Mouse (Mus musculus) myocyte (in vitro differentiated cells): ENCODE results near the gene Lrp5. TPM values are rescaled to one million over a fixed set of nuclear protein-coding genes. Genes with fewer than 3 reads are reported as not detected.

ENCODE experiments used
- H3K27me3 ChIP-seq: one replicate; pipeline ENCODE4 v1.6.1; 2011; ENCODE audit not compliant: control insufficient read depth, insufficient read depth, insufficient read length
- H3K36me3 ChIP-seq: one replicate; pipeline ENCODE4 v1.6.1; 2011; ENCODE audit not compliant: control insufficient read depth, insufficient read depth
- H3K4me2 ChIP-seq: one replicate; pipeline ENCODE4 v1.6.1; 2011; ENCODE audit warnings: low read depth, control low read depth
- H3K4me3 ChIP-seq: one replicate; pipeline ENCODE4 v1.5.1; 2011; ENCODE audit warnings: mild to moderate bottlenecking, control low read depth, moderate library complexity
- H3K79me2 ChIP-seq: one replicate; pipeline ENCODE4 v1.6.1; 2011; ENCODE audit not compliant: control insufficient read depth, insufficient read depth
- H3ac ChIP-seq: one replicate; pipeline ENCODE4 v1.6.1; 2011; ENCODE audit not compliant: control insufficient read depth, insufficient read length
- CEBPB ChIP-seq: IDR thresholded peaks from 2 replicates; pipeline ENCODE4 v1.6.1; 2011; ENCODE audit warnings: mild to moderate bottlenecking, moderate library complexity; ENCODE audit not compliant: poor library complexity, insufficient read depth, severe bottlenecking
- E2F4 ChIP-seq: IDR thresholded peaks from one replicate; pipeline ENCODE4 v1.6.1; 2011; ENCODE audit warnings: mild to moderate bottlenecking, control low read depth, moderate library complexity; ENCODE audit not compliant: insufficient read depth
- MAX ChIP-seq: IDR thresholded peaks from one replicate; pipeline ENCODE4 v1.6.1; 2011; ENCODE audit warnings: low read depth, mild to moderate bottlenecking, control low read depth
- MYOD1 ChIP-seq, 3 experiments: IDR thresholded peaks; one replicate each; pipeline ENCODE4 v1.6.1; 2011; ENCODE audit warnings: control low read depth in 2 of 3, low read depth in 2 of 3, mild to moderate bottlenecking in 2 of 3, moderate library complexity in 1 of 3; ENCODE audit not compliant: insufficient read length in 2 of 3, control insufficient read depth in 1 of 3
- MYOG ChIP-seq, 3 experiments: IDR thresholded peaks; one replicate each; pipeline ENCODE4 v1.6.1; 2011; ENCODE audit warnings: control low read depth in 2 of 3, low read depth in 2 of 3, mild to moderate bottlenecking in 2 of 3; ENCODE audit not compliant: insufficient read length in 2 of 3, control insufficient read depth in 1 of 3, insufficient read depth in 1 of 3
- POLR2A ChIP-seq: IDR thresholded peaks from one replicate; pipeline ENCODE4 v1.6.1; 2011; ENCODE audit warnings: low read depth, mild to moderate bottlenecking, control low read depth, moderate library complexity; ENCODE audit not compliant: insufficient read length
- POLR2AphosphoS2 ChIP-seq: IDR thresholded peaks from one replicate; pipeline ENCODE4 v1.6.1; 2011; ENCODE audit warnings: low read depth, control low read depth; ENCODE audit not compliant: insufficient read length
- REST ChIP-seq: IDR thresholded peaks from one replicate; pipeline ENCODE4 v1.6.1; 2011; ENCODE audit warnings: mild to moderate bottlenecking, control low read depth, moderate library complexity; ENCODE audit not compliant: insufficient read depth, insufficient read length
- SRF ChIP-seq: IDR thresholded peaks from one replicate; pipeline ENCODE4 v1.6.1; 2011; ENCODE audit warnings: low read depth; ENCODE audit not compliant: control insufficient read depth, insufficient read length
- TCF12 ChIP-seq: IDR thresholded peaks from one replicate; pipeline ENCODE4 v1.6.1; 2011; ENCODE audit warnings: mild to moderate bottlenecking, control low read depth; ENCODE audit not compliant: poor library complexity, insufficient read depth, severe bottlenecking
- TCF3 ChIP-seq: IDR thresholded peaks from one replicate; pipeline ENCODE4 v1.6.1; 2011; ENCODE audit warnings: low read depth, control low read depth; ENCODE audit not compliant: insufficient read length
- USF1 ChIP-seq: IDR thresholded peaks from one replicate; pipeline ENCODE4 v1.6.1; 2011; ENCODE audit warnings: low read depth, mild to moderate bottlenecking, control low read depth, moderate library complexity
- polyA plus RNA-seq: library from polyadenylated mRNA; unstranded; fragments of >200 nt; fragmentation: generic; extraction: Trizol; gene quantifications from one replicate; pipeline ENCODE4 v1.2.1, GENCODE M21; 2012; ENCODE audit warnings: missing spikeins

Gene Lrp5
- polyA plus RNA-seq, 1 experiment, result 42.5 TPM

- Histone ChIP-seq H3K4me2 (no peak overlapping the region), H3K79me2 (peaks cover 62% of the 10 kb centered on the region), H3ac (no peak overlapping the region), H3K4me3 (no peak overlapping the region), H3K27me3 (no peaks in the 10 kb centered on the region), H3K36me3 (no peaks in the 10 kb centered on the region)
- TF ChIP-seq SRF (no peak), USF1 (no peak), TCF3 (no peak), REST (no peak)
These were observed 12.1 kb downstream of the Lrp5 start for GRCm38 (mm10) chr19:3674122-3674855.

GRCm38 (mm10) chr19:3673149-3673548, 13.2 kb downstream of the Lrp5 start:
- no peak overlapping the region for H3ac ChIP-seq
- H3K36me3 ChIP-seq, result no peaks in the 10 kb centered on the region
- no peak overlapping the region for H3K4me3 ChIP-seq
- no peak overlapping the region for H3K4me2 ChIP-seq
- no peaks in the 10 kb centered on the region for H3K27me3 ChIP-seq
- H3K79me2 ChIP-seq, result peaks cover 59% of the 10 kb centered on the region
- no peak for TF ChIP-seq POLR2AphosphoS2
- no peak for TF ChIP-seq E2F4
- no peak for TF ChIP-seq MYOG (IDR thresholded peaks at IDR 0.05; ENCODE audit: control insufficient read depth in 1 of 3, insufficient read depth in 1 of 3, insufficient read length in 2 of 3, low read depth in 2 of 3)
- TF ChIP-seq CEBPB, result no peak
- TF ChIP-seq MYOD1 (IDR thresholded peaks at IDR 0.05; ENCODE audit: control insufficient read depth in 1 of 3, insufficient read length in 2 of 3, low read depth in 2 of 3), result no peak
- TF ChIP-seq USF1, result no peak
- TF ChIP-seq SRF, result no peak
- no peak for TF ChIP-seq REST
- no peak for TF ChIP-seq MAX
- TF ChIP-seq POLR2A, result no peak
- no peak for TF ChIP-seq TCF3
- TF ChIP-seq TCF12, result no peak

GRCm38 (mm10) chr19:3669100-3669499, 17.3 kb downstream of the Lrp5 start:
- TF ChIP-seq MYOD1 (IDR thresholded peaks at IDR 0.05; ENCODE audit: control insufficient read depth in 1 of 3, insufficient read length in 2 of 3, low read depth in 2 of 3) (no peak), CEBPB (no peak), SRF (no peak), USF1 (no peak), E2F4 (no peak), TCF12 (no peak), MAX (no peak)
- no peak overlapping the region for H3K4me3 ChIP-seq

GRCm38 (mm10) chr19:3668551-3668950, 17.8 kb downstream of the Lrp5 start:
- no peak overlapping the region for H3ac ChIP-seq
- TF ChIP-seq POLR2A (no peak), MYOD1 (IDR thresholded peaks at IDR 0.05; ENCODE audit: control insufficient read depth in 1 of 3, insufficient read length in 2 of 3, low read depth in 2 of 3) (no peak), MAX (no peak), POLR2AphosphoS2 (no peak), SRF (no peak), TCF12 (no peak), MYOG (IDR thresholded peaks at IDR 0.05; ENCODE audit: control insufficient read depth in 1 of 3, insufficient read depth in 1 of 3, insufficient read length in 2 of 3, low read depth in 2 of 3) (no peak), E2F4 (no peak), TCF3 (no peak), REST (no peak), USF1 (no peak), CEBPB (no peak)
- no peaks in the 10 kb centered on the region for H3K27me3 ChIP-seq
- H3K36me3 ChIP-seq, result no peaks in the 10 kb centered on the region
- no peak overlapping the region for H3K4me3 ChIP-seq
- peak overlapping the region; percentile 60 for H3K4me2 ChIP-seq
- peaks cover 65% of the 10 kb centered on the region for H3K79me2 ChIP-seq

More at GRCm38 (mm10) chr19:3669100-3669499, 17.3 kb downstream of the Lrp5 start:
- Histone ChIP-seq H3K36me3 (no peaks in the 10 kb centered on the region), H3K4me2 (peak overlapping the region; percentile 60), H3ac (no peak overlapping the region), H3K79me2 (peaks cover 65% of the 10 kb centered on the region), H3K27me3 (no peaks in the 10 kb centered on the region)

GRCm38 (mm10) chr19:3667979-3668378, 18.4 kb downstream of the Lrp5 start:
- H3K4me3 ChIP-seq, result no peak overlapping the region
- H3K27me3 ChIP-seq, result no peaks in the 10 kb centered on the region
- no peaks in the 10 kb centered on the region for H3K36me3 ChIP-seq
- H3K79me2 ChIP-seq, result peaks cover 64% of the 10 kb centered on the region
- no peak overlapping the region for H3ac ChIP-seq
- no peak overlapping the region for H3K4me2 ChIP-seq
- TF ChIP-seq CEBPB (no peak), REST (no peak), POLR2AphosphoS2 (no peak), TCF12 (no peak), USF1 (no peak), MAX (no peak), E2F4 (no peak), POLR2A (no peak), MYOD1 (IDR thresholded peaks at IDR 0.05; ENCODE audit: control insufficient read depth in 1 of 3, insufficient read length in 2 of 3, low read depth in 2 of 3) (no peak), MYOG (IDR thresholded peaks at IDR 0.05; ENCODE audit: control insufficient read depth in 1 of 3, insufficient read depth in 1 of 3, insufficient read length in 2 of 3, low read depth in 2 of 3) (no peak), SRF (no peak), TCF3 (no peak)
